Mouse (Mus musculus) thymus, postnatal 4 days (tissue): Measurements from ENCODE around the gene Carmil3.
A peak's percentile ranks its signal among the peaks of the same experiment; 100 is the strongest.

Experiments
- DNase-seq: peaks from one replicate; pipeline ENCODE4 v3.0.0; 2021

The Carmil3 gene

DNA sequence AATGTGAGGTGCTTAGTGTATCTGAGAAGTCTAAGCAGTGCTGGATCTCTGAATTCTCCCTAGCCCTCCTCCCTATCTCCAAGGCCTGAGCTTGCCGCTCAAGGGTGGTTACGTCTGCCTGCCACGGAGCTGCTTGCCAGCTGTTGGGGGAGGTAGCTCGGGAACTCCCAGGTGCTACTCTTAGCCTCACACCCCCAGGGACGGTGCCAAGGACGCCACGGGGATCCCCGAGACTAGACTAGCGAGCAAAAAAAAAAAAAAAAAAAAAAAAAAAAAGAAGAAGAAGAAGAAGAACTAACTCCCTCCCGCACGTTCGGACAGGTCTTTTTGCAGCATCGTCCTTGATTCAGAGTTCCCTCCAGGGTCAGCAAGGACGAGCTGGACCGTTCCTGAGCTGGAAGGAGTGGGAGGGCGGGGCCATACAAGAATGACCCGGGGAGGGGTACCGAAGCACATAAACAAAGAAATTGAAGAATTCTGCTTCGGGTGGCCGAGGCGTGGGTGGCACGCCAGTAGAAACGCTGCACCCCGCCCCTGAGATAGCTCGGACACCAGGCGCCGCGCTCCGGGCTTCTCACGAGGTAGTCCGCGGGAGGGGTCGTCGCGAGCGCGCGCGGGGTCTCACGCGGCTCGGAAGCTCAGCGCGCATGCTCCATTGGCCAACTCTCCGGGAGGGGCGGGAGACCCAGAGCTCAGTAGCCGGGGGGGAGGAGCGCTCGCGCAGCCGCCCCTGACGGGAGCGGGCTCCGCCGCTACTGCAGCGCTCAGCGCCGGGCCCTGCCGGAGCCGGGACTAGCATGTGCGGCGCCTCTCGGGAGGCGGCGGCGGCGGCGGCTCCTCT is at the start of gene Carmil3:
Gene Carmil3, plus strand, starts transcription at position 291 of the 841 bp plus-strand sequence.
- peak; percentile 79 for DNase-seq

- no peak for DNase-seq
These were observed 32.8 kb upstream of the Carmil3 start for GRCm38 (mm10) chr14:55457693-55458092.

GRCm38 (mm10) chr14:55458273-55458672 is 32.2 kb upstream of the Carmil3 start:
- DNase-seq: peak; percentile 80

GRCm38 (mm10) chr14:55458761-55459160 is 31.7 kb upstream of the Carmil3 start:
- no peak for DNase-seq

DNA sequence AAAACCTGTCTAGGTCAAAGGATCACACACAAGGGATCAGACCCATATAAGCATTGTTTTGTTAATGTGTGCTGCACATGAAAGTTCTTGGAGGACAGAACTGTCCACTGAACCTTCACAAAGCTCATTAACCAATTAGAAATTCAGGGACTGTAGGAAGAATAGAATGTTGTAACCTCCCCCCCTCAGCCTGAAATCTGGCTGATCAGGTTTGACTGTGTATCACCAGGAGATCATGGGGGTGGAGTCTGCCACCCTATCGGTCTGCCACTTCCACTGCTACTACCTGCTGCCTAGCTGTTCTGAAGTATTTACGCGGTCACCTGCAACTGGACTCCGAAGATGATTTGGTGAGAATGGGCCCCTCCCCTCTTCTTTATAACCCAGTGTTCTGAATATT is 30.7 kb upstream of the Carmil3 start:
- no peak for DNase-seq

DNA sequence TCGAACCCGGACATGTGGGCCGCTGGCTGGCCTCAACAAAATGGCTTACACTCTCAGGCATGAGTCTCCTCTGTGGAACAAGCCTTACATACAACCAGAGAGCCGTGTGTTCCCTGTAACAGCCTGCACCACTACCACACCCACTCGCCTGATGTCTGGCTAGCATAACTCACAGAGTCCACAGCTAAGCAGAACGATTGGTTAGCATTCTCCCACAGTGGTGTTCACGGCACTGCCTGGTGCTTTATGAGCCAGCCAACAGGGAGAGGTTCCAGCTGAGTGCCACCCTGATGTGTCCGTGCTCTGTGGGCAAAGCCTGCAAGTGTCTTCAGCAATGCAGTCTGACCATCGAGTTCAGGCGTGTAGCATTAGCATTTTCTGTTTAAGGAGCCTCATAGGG is 30.2 kb upstream of the Carmil3 start:
- no peak for DNase-seq

DNA sequence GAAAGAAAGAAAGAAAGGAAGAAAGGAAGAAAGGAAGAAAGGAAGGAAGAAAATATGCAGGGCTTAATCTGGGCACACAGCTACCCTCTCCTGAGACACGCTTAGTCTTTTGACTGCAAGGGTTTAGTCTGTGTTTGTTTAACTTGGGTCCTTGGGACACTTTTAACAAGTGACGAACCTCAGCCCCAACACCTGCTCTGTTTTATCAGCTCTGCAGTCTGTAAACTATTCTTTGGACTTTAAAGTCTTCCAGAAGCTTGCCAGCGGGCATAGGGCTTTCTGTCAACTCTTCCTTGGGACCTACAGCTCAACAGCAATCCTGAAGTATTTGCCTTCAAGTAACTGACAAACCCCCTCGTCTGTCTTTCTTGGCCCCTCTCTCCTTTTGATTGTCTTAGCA is 28.7 kb upstream of the Carmil3 start:
- no peak for DNase-seq

DNA sequence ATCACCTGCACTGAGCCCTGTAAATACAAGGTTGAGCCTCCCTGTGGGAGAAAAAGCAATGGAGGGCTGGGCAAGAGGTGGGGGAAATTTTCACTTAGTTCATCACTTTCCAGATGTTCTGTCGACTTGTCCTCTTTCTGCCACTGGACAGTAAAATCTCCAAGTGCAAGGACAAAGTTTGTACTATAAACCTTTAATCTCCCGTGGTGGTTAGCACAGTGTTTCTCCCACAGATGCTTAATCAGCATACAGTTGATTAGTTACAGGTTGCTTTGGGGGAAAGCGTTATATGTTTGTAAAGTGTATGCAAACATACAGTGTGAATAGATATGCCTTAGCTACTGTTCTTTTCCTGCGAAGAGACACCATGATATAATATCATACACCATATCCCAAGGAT is 24.0 kb upstream of the Carmil3 start:
- no peak for DNase-seq

DNA sequence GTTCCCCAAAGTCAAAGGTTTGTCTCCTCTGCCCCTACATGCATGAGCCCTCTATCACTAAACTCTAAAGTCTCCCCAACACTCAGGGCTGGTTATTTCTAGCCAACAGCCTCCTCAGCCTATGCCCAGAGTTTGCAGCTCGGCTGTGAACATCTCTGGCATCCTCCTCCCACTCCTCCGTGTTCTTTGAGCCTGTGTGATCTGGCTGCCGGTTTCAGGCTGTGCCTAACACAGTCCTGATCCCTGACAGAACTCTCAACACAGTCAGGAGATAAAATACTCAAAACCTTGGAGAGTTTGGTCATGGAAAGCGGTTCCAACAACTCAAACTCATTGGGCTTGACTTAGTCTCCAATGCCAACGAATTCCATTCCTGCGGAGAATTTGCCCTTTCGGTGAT is 23.3 kb upstream of the Carmil3 start:
- no peak for DNase-seq

DNA sequence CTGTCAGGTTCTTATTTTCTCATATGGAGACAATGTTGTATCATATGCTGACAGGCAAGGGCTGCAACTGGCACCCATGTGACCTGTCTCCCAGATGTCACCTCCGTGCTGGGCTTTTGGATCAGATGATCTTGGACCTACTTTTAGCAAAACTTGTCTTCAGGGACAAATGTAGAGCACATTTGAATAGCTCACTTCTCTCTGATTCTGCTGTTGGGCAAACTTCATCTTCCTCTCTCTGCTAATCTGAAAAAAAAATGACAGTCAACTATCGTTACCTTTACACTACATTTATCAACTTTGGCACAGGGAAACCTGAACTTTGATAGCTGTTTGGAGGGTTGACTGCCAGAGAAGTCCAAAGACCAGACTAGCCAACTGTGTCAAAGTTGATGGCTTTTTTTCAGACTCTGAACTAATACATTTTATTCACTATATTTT is 22.1 kb upstream of the Carmil3 start:
- no peak for DNase-seq

DNA sequence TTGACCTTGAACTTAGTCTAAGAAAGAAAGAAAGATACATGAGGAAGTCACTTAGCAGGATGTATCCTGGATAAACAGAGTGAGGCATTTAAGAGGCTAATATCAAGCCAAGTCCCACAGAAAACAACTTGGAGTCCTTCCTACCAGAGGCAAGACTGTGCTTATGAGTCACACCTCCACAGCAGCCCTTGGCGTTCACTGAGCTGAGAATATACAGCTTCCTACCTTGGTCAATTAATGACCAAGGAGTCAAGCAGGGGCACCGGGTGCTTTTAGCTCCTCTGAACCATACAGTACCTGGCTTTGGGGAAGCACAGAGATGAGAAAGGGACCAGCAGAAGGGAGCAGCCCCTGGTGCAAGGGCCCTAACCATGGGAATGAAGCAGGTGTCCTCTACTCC is 21.4 kb upstream of the Carmil3 start:
- no peak for DNase-seq

- DNase-seq: no peak
These were observed 20.6 kb upstream of the Carmil3 start for GRCm38 (mm10) chr14:55469821-55470220.

DNA sequence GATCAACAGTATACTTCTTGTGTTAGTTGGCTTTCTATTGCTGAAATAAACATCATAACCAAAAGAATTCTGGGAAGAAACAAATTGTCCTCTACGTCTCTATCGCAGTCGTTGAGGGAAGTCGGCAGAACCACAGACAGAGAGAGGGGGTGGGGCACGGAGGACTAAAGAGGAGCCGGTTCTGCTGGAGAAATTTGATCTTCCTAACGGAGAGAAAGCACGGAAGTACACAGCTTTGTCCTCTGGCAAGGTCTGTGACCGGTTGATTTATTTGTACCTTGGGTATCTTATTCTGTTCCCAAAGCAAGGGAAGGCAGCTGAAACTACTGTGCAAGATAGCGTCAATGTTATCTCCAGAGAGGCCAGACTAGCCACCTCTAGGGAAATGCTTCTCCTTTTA is 19.6 kb upstream of the Carmil3 start:
- no peak for DNase-seq

DNA sequence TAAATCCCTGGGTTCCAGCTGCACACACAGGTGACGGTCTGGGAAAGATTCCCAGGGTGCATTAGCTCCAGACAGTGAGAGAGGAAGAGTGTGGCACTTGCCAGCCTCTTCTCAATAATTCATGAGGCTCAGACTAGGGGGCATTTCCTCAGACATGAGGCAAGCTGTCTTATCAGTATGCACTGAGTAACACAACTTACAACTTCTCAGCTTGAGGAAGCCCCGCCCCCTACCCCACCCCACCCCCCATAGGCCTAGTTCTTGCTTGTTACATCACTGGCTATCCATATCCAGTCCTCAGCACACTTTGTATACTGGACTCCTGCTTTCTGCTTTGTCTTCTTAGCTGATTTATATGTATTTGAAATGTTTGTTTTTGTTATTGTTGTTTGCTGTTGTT is 14.8 kb upstream of the Carmil3 start:
- DNase-seq: no peak

DNA sequence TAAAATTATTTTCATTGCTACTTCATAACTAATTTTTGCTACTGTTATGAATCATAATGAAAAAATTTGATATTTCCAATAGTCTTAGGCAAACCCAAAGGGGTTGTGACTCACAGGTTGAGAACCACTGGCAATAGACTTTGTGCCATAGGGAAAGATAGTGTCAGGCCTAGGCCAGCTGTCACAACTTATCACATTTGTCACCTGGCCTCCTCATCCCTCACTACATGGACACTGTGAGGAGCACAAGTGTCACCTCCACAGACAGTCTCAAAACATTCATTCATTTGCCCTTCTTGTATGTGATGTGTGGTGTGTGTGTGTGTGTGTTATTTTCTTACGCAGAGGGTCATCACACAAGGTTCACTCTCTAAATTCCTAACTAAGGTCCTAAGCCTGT is 13.0 kb upstream of the Carmil3 start:
- DNase-seq: no peak

GRCm38 (mm10) chr14:55477829-55478228 is 12.6 kb upstream of the Carmil3 start:
- no peak for DNase-seq

DNA sequence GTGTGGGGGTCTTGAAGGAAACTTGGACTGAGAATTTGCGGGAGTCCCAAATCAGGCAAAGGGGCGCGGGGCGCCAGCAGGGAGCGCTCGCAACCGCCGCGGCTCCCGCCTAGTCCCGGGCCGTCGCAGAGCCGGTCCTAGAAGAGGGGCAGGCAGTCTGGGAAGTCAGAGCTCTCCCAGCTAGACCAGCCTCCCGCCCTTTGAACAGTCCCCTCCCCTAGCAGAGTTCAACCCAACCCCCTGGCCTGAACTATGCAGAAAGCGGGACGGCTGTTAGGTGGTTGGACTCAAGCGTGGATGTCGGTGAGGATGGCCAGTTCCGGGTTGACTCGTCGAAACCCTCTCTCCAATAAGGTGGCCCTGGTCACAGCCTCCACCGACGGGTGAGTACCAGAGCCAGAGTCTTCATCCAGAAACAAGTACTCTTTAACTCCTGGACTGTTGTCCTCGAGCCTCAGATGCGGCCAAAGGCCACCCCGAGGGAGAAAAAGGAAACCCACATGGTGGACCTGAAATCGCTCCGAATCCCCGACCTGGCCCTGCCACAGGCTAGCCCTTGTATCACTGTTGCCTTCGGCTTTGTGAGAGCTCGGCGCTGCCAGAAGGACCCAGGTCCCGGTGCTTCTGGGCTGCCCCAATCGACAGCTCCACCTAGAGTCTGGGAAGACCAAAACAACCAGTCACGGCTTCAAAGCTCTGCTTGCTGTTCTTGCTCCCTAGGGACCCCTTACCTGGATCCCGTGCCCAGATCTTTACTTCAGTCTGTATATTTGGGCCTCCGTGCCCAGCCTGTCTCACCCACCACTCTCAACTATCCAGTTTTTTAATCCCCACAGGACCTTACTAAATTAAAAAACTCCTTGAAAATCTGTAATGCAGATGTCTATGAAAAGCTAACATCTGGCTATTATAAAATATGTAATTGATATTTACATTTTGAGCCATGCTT is 11.5 kb upstream of the Carmil3 start, which contains the start of gene Dhrs4:
Gene Dhrs4, plus strand, starts transcription at position 108 of the 949 bp plus-strand sequence.
- DNase-seq: peak; percentile 90

DNA sequence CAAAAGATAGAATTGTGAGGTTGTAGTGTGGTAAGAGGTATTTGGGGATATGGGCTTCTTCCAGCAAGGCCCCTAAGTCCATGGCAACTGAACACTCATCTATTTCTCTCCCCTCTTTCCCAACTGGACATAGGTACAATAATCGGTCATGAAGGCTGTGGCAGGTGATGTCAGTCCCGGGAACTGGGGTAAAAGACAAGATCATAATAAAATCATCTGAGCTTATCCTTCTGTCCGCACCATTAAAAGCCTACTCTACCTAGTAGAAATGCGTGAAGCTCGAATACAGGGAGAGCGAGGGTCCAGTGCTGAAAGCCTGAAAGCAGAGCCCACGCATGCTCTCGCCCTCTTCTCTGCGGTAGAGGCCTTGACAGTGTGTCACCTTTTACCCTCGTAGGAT is 10.8 kb upstream of the Carmil3 start:
- DNase-seq: no peak

DNA sequence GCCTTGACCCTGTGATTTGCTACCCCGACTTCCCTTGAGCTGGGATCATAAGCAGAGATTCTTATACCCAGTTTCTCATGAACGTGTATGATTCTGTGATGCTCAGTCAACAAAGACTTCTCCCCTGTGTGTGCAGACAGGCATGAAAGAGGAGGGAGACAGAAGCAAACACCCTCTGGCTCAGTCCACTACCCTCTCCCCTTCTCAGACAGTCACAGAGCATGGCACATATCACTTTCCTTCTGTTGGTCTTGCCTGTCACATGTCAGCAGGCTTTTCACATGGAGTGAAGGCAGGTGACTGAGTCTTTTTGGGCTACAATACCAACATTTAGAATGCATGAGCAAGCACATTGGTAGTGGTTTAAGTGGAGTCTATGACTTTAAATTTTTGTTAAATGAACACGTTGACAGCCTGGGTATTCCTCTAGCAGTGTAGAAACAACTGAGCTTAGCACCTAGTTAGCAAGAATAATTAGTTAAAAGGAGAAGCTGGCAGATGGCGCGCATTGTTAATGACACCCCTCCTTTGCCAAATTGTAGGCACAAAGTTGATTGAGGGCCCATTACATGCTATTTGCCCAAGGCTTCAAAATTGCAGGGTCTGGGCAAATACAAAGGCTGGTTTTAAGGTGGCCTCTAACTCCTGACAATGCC is 5.9 kb upstream of the Carmil3 start:
- no peak for DNase-seq

DNA sequence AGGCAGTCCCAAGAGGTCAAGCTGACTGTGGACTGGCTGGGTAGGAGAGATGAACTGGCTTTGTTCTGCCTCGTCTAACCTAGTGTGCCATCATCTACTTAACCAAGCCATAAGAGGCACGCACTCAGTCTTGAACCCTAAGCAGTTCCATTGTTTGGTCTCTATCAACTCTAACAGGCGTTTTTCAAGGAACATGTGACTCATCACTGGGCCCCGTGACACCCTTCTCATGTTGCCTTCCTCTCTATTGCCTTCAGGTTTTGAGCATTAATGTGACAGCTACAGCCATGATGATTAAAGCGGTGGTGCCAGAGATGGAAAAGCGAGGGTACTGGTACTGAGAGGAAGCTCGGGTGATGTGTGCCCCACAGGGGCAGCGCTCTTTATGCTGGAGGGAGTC is 3.6 kb upstream of the Carmil3 start:
- DNase-seq: no peak

DNA sequence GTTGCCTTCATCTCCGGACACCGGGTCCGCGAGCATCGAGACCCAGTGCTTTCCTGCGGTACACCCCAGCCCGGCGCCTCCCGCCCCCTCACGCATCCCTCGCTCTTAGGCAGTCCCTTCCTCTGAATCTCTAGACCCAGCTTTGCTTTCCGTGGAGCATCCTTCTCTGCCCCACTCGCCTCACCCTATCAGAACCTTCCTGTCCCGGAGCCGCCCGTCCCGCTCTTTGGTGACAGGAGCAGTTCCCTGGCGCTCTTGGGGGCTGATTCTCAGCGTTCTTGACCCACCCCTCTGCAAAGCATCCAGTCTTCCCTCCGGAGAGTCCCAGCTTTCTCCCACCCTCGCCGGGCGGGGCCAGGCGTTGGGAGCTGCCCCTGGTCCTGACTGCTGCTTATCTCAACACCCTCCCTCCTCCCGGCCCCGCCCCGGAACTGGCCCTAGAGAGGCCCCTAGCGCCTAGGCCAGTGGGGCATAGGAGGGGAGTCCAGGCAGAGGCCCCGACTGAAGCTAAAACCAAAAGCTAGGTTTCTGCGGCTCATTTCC is 911 bp downstream of the Carmil3 start:
- peak; percentile 50 for DNase-seq

DNA sequence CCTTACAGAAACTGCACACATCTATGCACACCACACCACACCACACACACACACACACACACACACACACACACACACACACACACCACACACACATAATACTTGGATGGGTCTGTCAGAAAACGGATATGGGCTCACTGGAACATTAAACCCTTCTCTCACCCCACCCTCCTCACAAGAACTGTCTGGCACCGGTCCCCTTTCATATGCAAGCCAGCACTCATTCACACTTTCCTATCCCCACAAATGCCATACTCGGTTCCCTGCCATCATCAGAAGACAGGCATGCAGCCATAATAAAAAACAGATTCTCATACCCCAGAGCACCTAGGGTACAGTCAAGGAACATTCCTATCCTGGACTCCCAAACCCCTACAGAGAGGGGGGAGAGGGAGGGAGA is 1.7 kb downstream of the Carmil3 start:
- DNase-seq: no peak
